Mouse (Mus musculus) G1E-ER4 (cell line): Measurements from ENCODE around the gene Ctnna2. TPM values are rescaled to one million over a fixed set of nuclear protein-coding genes. Genes with fewer than 3 reads are reported as not detected.

Source experiments
- GATA1 ChIP-seq: IDR thresholded peaks from one replicate; pipeline ENCODE4 v1.8.0; 2012; ENCODE audit warnings: low read length, inconsistent platforms
- polyA plus RNA-seq: library from polyadenylated mRNA; stranded (reverse); fragments of >175 nt; gene quantifications from 2 replicates; pipeline ENCODE4 v1.2.3, GENCODE M21; 2012

The Ctnna2 gene
- polyA plus RNA-seq, 1 experiment: not detected

- no peak for TF ChIP-seq GATA1
Measured at GRCm38 (mm10) chr6:77537055-77537807, 442.3 kb downstream of the Ctnna2 start.

GRCm38 (mm10) chr6:77527636-77528035 is 451.9 kb downstream of the Ctnna2 start:
- no peak for TF ChIP-seq GATA1

DNA sequence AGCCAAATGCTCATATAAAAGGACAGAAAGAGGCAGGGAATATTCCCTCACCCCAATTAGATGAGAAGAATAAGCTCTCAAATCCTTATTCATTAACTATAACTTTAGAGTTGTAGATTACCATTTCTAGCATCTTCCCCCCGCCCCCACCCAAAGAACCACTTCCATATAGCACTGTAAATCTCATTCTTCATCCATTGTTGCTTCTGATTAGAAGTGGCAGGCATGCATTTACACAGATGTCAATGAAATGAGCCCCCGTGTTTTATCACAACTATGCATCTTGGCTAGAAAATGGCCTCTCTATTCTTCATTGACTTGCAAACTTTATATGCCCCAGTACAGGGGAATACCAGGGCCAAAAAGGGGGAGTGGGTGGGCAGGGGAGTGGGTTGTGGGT is 457.7 kb downstream of the Ctnna2 start:
- TF ChIP-seq GATA1: no peak

DNA sequence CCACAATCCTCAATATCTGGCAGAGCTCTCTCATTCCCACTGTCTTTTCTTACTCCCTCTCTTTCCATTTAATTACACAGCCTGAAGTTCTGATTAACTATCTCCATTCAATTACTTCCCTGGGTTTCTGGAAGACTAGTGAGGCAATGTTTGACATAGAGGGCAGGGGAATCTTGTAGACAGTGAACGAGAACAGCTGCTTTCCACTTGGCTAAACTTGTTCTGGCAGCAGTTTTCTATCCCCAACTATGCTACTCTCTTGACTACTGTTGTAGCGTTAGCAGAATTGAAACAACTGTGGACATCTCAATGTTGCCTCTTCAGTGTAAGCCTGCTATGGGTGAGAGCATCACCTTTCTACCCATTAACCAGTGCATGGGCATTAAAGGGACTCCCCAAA is 463.0 kb downstream of the Ctnna2 start:
- no peak for TF ChIP-seq GATA1

- TF ChIP-seq GATA1: no peak
Measured at GRCm38 (mm10) chr6:77511805-77512204, 467.7 kb downstream of the Ctnna2 start.

GRCm38 (mm10) chr6:77491721-77492120 is 487.8 kb downstream of the Ctnna2 start:
- no peak for TF ChIP-seq GATA1

DNA sequence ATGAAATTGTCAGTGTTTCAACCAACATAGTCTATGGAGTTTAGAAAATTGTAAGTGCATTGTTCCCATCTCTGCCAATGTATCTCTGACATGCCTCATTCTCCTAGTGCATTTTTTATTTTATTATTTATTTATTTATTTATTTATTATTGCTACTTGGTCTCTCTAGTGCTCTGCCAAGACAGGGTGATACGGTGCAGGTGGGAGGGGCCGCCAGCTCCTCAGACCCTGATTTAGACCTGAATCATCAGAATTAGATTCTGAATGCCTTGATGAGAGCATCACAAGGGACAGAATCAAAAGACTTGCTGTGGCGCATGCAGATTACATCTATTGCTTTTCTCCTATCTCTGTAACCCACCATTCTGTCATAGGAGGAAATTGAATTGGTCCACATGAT is 492.8 kb downstream of the Ctnna2 start:
- no peak for TF ChIP-seq GATA1

DNA sequence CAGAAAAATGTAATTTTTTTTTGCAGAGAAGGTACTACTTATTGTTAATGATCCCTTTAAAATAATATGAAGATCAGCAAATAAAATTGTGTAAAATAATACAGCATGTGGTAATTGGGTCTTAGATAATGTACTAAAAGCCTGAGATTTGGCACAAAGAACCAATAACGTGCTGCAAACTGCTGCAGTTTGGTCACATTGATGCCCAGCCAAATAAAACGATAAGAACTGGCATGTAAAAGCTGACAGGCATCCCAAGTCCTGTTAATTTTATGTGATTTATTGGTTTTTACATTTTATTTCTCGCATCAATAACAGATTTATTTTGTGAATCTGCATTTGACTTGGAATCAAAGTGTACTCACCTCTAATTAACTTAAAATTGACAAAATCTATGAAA is 497.4 kb downstream of the Ctnna2 start:
- no peak for TF ChIP-seq GATA1

GRCm38 (mm10) chr6:77475354-77475753 is 504.1 kb downstream of the Ctnna2 start:
- TF ChIP-seq GATA1: no peak

- no peak for TF ChIP-seq GATA1
Measured at GRCm38 (mm10) chr6:77473256-77473655, 506.2 kb downstream of the Ctnna2 start.

DNA sequence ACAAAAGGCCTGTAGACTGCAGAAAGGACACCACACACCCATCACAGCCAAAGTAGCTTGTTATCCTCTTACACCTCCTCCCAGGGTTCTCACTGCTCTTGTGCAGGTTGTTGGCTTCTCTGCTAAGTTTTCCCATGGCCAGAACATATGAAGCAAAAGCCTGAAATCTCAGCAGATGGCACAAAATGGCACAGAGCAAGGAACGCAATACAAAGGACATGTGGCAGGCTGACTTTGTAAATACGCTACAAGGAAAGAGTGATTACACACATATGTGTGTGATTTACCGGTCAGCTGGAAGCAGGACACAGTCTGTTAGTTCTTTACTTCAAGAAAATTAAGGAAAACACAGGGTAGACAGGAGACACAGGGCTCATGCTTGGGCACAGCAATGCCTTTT is 511.4 kb downstream of the Ctnna2 start:
- TF ChIP-seq GATA1: no peak

GRCm38 (mm10) chr6:77462737-77463136 is 516.8 kb downstream of the Ctnna2 start:
- no peak for TF ChIP-seq GATA1

DNA sequence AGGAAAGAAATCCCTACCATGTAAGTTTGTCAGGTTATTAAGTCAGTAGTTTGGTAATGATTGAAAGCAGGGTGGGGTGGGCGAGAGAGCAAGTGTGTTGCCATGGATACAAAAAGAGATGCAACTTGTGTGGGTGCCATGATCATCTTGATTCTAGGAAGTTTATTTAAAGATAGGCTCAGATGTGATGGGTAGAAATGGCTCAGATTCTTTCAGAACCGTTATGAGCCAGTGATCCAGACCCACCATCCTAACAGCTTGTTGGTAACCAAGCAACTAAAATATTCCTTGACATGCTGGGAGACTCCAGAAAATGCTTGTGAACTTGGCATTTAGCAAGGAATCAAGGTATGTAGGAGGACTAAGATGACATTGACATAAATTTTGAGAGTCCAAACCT is 521.6 kb downstream of the Ctnna2 start:
- TF ChIP-seq GATA1: no peak

GRCm38 (mm10) chr6:77446861-77447260 is 532.6 kb downstream of the Ctnna2 start:
- no peak for TF ChIP-seq GATA1

GRCm38 (mm10) chr6:77443906-77444305 is 535.6 kb downstream of the Ctnna2 start:
- TF ChIP-seq GATA1: no peak

- TF ChIP-seq GATA1: no peak
Measured at GRCm38 (mm10) chr6:77441051-77441450, 538.4 kb downstream of the Ctnna2 start.

GRCm38 (mm10) chr6:77430381-77430780 is 549.1 kb downstream of the Ctnna2 start:
- no peak for TF ChIP-seq GATA1

DNA sequence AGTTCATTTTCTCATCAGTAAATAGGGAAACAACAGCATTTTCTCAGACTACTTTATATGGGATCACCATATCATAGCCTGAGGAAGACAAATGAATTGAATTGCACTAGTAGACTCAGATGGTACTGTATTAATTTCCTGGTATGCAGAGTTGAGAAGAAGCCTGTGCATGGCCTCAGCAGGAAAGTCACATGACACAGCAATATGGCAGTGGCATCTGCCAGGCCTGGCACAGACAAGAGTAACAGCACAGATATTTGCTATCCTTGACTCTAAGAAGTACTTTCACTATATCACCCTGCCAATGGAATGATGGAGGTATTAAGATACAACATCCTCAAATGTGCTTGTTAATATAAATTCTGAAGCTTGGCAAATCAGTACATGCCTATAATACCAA is 553.8 kb downstream of the Ctnna2 start:
- no peak for TF ChIP-seq GATA1
